Mouse (Mus musculus): ENCODE results near the gene Cubn.

The Cubn gene

DNA sequence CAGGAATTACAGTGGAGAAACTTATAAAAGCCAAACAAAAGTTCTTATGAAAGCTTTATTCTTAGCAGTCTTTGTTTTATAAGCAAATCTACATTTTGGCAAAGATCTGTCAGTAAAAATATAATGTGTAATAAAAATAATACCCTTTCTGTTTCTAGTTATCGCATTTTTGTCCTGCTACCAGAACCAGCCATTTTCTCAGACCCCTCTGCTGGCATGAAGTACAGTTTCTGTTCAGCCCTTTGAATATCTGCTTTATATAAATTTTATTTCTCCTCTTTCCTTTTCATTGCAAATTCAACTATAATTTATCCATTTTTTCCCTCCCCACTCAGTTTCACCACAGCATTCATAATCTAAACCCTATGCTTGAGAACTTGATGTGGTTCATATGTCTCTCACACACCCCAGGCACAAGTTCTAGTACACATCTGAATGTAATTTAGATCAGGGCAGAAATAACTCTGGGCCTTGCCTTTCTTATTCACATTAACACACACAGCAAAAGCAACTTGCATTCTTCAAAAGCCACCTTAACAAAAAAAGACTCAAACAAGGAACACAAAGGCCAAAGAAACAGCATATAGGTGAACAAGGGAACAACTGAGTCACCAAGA is 139.4 kb downstream of the Cubn start:
- no peak for DNase-seq

DNA sequence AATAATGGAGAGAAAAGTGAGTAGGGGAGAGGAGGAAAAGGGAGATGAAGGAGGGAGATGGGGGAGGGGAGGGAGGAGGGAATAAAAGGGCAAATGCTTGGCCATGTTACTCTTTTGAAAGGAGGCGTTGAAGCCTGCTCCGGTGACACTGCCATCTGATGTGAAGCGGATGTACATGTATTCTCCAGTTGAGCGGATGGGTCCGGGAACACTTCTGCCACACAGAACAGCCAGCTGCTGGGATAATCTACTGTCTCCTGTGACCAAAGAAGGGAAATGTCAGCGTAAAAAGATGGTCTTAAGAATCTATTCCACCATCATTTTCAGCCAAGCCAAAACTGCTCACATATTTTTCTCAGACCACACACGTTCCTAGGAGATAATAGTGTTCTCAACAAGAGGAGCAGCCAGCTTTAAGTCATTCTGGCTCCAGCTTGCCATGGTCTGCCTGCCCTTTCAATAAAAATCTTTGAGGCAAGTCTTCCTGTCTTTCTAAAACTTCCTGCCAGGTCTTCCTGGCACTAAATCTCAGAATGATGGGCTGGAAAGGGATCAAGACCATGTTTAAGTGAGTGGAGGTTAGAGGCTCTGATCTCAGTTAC is 149.2 kb downstream of the Cubn start:
- DNase-seq: no peak

DNA sequence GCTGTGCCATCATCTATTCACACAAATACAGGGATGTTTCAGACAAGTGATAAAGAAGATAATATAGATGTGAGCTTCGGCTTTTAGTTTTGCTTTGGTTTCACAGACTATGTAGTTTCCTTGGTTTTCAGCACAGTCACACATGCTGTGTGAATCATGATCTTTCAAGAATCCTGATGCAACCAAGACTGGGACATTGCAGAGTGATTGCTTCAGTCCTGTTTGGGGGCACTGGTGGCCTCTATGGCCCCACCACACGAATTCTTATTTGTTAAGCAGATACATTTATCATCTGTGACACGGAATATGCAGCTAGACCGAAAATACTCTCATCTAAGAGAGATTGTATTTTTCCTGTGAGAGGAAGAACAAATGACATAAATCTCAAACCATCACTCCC is 156.2 kb downstream of the Cubn start:
- DNase-seq: no peak

DNA sequence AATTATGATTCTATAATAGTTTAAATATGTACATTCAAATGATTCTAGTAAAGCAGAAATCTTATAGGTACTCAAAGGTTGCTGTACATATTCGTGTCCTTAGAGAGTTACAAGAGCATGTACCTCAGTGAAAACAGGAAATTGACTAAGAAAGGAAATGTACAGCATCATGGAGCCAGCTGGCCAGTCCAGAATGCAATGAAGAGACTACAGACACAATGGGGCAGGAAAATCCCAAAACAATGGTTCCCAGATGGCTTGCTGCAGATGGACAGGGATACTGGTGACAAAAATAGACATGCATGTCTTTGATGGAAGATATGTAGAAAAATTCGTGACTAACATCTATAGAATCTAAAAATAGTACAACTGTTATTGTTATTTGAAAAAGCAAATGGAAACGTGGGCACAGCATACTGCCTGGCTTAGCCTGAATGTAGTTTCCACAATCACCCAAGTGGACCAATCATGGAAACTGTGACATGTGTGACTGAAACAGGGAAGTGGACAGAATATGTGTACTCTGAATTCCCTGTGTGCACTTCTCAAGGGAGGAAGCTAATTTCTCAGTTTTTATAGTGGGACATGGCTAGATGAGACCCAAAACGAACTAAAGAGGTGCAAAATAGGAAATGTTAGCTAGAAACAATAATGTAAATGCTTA is 161.7 kb downstream of the Cubn start:
- no peak for DNase-seq

DNA sequence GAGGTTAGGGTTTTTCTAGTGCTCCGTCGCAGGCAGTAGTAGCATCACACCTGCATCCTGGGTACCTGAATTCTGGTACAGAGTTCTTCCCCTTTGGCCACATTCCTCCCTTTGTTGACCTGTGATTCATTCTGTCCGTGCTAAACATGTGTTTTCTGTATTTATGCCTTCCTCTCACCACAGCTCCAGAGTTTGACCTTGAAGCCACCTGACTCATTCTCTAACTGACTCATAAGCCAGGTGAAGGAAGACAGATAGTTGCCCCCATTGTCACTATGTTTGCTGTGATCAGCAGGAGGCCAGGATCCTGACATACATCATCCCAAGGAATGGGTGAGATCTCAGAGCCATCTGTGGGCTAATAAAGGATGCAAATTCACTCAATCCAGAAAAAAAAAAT is 188.2 kb downstream of the Cubn start:
- DNase-seq: no peak

DNA sequence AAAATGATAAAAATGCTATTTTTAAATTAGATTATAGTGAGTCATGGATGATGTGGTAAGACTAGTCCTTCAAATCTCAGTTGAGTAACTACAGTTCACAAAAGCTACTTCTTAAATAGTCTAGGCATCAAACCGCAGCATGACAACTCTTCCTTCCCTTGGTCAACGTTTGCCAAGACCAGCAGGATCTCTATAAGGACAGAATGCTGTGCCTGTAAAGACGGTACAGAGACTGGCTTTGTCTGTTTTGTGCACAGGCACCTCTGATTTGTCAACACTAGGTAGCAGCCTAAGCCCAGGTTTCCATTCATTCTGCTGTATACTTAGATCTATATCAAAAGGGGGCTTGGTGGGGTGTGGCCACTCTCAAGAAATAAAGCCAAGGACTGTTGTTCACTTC is 192.6 kb downstream of the Cubn start:
- DNase-seq: no peak

DNA sequence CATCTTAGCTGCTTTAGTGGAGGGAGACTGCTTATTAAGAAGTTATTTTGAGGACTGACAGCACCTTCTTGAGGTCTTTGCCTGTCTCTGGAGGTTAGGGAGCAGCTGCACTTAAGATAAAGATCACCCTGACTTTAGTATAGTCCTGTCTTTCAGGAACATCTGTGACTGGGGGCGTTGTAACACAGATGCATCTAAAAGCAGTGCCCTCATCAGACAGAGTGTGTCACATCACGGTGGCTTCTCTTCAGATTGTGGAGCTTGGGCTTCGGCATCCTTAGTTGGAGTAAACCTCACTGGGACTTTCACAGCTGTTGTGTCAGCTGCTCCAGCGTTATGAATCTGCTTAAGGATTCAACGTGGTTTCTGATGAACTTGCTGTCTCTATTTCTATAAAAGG is 193.9 kb downstream of the Cubn start:
- DNase-seq: no peak

DNA sequence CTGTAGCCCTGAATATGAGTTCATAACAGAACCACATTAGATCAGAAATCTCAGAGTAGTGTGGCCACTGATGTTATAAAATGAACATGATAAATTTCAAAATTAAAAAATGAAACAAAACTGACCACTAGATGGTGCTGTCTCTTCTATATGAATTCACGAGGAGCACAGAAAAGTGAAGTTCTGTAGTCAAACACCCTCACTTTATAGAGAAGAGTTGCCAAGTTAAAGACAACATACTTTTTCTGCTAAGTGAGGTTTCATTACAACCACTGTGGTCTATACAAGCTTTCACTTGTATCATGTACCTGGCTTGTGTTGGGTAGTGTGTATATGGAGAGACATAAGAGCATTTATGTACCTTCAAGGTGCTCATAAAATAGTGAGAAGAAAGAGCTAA is 201.0 kb downstream of the Cubn start:
- DNase-seq: no peak

DNA sequence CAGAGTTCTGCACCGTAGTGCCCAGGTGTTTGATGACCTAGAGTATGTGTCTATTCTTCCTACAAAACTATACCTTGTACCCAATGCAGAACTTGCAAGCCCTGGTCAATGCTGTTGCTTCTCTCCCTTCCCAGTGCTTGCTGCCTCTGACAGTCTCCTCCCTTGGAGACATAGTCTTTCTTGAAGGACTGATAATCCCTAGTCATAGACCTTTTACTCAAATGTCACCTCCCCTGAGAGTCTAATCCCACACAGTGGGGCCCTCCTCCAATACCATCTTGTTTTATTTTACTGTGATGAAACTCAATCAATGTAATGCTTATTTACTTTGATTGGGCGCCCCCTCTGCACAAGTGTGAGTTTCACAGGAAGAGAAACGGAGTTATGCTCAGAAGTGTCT is 201.5 kb downstream of the Cubn start:
- DNase-seq: no peak

DNA sequence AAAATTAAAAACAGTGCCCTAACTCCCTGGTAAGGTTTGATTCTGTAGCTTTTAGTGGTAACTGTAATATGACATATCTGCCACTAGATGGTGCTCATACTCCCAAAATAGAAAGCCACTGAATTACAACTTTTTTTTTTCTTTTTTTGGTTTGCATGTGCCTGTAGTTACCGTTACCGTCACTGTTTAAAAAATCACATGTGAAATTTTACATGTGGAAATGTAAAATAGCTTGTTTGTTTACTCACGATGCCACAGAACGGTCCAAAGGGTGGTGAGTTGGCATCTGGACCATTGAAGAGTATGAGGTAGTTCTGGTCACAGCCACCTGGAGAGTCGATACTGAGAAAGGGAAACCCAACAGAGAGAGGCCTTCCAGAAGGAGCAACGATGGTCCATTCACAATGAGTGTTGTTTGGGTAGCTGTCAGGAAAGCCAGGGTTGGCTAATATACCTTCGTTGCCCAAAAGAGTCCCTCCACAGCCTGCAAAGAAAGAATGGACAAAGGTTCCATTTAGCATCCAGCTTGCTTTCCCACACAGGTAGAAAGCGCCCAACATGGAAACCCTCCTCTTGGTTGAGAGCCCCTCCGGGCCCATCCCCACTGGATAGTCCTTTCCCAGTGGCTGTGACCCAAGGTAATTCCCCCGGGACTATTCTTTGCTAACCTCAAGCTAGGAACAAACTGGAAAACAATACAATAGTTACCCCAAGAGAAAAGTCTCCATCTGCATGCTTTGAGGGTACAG is 213.3 kb downstream of the Cubn start:
- no peak for DNase-seq

DNA sequence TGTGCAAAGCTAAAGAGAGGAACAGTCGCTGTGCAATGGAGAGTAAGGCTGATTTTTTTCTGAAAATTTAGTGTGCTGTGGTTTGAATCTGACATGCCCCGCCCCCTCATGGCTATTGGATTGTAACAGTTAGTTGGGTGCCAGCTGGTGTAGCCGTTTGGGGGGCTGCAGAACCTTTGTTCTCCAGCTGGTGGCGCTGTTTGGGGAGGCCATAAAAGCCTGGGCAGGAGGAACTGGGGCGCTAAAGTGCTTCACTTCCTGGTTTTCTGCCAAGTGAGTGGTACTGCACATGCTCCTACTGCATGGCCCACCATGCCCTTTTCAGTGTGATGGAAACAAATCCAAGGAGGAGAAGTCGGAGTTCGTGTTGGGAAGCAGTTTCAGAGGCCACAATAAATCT is 215.7 kb downstream of the Cubn start:
- DNase-seq: no peak

DNA sequence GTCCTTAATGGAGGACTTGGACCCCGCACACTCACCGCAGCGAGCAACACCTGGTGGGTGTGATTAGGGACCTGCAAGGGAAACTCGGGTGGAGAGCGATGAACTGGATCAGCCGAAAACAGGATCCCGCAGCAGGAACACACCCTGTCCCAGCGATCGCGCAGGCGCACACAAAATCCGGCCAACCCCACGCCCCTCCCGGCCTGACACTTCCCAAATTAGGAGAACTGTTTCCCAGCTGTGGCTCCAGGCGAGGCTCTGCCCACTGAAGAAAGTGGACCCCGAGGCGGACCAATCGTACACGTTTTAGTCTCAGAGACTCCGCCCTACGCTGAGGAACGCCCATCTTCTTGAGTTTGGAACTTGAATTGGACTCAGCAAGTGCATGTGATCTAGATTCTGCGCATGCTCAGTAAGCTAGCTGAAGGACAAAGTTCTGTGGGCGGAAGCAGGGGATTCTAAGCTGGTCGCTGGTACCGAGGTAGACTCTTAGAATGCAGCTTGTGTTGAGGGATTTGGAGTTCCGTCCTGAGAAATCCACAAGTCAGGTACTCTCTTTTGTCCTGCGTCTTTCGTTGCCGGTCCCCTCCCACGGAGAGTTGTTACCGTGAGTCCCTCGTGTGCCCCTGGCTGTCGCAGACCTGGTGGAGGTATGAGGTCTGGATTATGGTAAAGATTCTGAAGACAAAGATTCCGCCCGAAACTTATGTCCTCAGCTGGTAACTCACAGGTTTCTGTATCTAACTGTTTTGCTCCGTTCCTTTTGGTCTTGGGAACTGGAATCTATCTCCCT is 220.3 kb downstream of the Cubn start, which contains the start of gene Rsu1:
Gene Rsu1, minus strand, starts transcription at position 251 of the 793 bp plus-strand sequence.
- DNase-seq: peak; percentile 96

DNA sequence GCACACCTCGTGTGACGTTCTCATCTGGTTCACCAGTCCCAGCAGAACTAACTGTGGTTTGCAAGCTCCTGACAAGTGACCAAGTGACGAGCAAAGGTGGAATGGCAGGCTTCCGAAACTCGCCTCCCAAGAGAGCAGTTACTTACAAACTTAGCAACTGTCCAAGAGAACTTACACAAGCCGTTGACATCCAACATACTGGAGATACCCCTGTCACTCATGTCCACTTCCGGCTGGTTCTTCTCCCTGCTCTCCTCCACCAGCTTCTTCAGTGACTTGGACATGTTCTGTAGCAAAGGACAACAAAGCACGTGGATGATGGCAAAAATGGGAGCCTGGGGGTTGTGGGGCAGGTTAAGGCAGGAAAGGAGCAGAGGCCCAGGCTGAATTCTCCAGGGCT is 220.9 kb downstream of the Cubn start:
- DNase-seq: no peak

DNA sequence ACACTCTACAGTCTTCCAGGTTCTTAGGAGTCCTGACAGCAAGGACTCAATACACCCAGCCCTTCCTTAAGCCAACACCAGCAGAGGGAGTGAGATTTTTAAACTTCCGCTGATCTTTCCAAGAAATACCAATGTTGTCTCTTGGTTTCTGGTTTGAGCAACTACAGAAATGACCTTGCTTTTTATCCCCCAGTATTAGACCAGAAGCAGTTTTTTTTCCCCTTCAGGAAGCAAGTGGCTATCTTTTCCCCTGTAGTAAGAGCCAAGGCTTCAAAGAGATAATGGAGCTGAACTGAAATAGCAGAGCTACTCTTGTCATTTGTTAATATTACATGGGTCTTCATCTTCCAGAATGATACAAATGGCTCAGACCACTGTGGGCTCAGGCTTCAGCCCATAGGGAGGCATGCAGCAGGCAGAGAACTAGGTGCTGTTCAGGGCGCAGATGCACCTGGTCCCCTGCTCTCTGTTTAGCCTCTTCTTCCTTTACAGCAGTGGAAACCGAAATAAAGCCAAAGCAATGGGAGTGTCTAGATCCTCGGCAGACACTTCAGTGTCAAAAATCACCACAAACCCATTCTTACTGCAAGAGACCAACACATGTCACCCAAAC is 222.8 kb downstream of the Cubn start:
- no peak for DNase-seq

DNA sequence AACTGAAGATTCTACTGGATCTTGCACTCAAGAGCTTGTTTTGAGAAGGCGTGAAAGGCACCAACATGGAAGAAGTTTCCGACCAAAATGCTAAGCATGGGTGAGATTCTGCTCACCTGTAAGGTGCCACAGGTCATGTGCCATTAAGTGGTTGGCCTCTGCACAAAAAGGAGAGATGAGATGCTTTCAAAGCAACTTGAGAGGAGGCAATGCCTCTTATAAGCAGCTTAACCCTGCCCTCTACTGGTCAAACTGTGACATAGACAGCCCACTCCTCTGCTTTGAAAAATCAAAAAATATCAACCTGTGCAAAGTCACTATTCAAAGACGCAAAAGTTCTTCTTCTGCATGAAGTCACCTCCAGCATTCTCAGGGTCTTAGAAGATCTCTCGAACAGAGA is 226.7 kb downstream of the Cubn start:
- no peak for DNase-seq

DNA sequence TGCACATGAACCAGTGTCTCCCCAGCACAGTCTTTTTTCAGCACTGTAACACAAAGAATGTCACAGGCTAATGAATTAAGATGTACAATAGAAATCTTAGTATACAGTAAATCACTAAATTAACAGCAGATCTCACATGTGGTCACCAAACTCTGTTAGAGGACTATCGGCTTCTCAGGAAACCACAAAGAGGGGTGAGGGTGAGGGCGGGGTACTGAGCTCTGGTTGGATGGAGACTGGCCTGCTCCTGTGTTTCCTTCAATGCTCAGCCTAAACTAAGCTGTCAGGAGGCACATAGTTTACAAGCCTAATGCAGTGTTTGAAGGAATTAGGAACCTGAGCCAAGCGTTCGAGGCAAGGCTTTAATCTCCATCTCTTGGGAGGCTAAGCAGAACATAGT is 228.5 kb downstream of the Cubn start:
- DNase-seq: no peak

DNA sequence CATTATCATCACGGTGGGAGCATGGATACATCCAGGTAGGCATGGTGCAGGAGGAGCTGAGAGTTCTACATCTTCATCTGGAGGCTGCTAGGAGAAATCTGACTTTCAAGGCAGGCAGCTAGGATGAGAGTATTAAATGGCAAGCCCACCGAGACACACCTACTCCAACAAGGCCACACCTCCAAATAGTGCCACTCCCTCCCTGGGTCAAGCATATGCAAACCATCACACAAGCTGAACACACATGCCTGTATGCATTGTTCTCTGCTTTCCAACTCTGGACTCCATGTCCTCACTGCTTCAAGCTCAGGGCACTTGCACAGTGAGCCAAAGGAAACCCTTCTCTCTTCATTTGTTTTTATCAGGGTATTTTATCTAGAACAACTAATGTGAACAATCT is 233.0 kb downstream of the Cubn start:
- DNase-seq: no peak

DNA sequence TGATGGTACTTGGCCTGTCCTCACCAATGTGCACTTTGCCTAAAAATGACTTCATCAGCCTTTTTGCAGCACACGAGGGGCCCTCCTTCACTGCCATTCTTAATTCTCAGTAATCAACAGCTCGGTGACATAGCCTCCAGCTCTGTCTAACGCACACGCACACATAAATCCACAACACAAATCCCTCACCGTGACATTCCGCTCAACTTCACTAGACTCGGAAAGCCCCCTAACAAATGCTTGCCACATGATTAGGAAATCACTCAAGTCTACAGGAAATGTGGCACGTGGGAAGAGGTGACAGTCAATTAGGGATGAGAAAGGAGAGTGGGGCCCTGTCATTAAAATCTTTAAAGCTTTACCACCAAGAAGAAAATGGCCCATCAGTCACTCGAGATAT is 250.9 kb downstream of the Cubn start:
- DNase-seq: no peak

DNA sequence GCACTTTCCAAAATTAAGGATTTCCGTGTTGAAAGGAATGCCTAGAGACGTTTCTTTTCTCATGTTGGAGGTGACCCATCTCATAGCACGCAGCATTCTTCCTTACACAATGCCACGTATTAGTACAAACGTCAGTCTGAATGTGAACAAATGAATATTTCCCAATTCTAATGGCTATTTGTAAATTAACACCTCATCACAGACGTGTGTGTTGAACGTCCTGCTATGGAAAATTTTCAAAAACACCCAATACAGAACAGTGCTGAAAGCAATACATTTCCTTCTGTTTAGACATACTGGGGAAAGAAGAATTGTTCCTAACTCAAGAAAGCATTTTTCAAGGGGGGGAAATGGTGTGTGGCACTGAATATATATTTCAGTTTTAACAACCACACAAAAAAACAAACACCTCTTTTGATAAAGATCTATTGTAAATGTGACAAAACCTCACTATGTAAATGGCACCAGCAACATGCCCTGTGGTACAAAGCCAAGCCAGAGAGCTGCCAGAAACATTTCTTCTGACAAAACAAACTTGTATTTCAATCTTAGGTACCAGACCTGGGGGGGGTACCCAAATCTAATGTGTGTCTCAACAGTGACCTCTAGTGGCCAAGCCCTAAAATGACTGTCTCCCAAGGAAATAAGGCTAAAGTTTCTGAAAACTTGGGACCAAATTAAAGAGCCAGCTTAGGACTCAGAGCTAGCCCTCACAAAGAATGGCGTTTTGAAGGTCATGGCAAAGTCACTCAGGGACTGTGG is 254.3 kb downstream of the Cubn start:
- DNase-seq: peak; percentile 25

DNA sequence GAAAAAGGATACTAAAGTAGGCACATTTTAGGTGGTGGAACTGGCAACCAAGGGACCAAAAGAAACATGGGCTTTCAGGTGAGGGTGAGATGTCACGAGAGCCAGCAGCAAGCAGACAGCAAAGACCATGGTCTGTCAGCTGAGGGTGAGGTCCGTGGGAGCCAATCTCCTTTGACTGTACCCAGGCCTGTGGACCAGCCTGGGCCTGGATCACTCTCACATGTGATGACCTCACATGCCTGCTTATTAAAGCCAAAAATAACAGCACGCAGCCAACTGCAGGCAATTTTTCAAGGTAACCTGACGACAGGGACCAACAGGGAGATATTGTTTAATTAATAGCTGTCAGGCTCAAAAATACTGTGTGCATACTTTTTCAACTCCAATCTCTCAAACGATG is 255.9 kb downstream of the Cubn start:
- DNase-seq: no peak

DNA sequence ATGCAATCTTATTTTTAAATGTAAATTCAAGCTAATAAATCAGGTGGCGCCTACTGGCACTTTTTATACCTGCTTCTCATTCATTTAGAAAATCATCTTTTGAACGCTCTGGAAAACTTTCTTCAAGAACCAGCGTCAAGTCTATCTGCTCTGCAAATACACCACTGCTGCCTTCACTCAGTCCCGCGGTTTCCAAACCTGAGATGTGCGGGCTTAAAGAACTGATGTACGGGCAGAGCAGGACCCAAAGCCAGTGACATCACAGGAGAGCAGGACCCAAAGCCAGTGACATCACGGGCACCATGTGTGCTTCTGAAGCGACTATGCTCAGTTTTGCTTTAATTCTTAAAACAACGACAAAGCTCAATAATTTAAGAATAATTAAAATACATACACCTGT is 256.8 kb downstream of the Cubn start:
- DNase-seq: no peak

DNA sequence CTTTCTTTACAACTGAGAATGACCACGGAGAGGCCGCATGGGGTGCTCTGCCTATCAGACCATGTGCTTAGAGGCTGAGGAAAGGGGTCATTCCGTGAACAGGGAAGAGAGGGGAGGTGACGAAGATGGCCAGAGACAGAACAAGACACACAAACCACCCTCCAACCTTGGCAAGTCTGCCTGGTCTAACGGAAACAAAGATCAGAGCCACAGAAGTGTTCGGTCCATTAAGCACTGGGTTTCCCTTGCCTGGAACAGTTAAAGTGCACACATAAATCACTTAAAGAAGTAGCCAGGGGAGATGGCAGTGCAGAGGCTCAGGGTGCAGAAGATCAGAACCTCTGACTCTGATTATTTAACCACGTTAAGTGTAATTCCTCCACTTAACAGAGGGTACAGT is 257.7 kb downstream of the Cubn start:
- DNase-seq: peak; percentile 9
